Mouse (Mus musculus) central nervous system, embryonic 18 days (tissue): ENCODE results near the gene Avpr2. TPM values are rescaled to one million over a fixed set of nuclear protein-coding genes. Genes with fewer than 3 reads are reported as not detected.

Experiments used
- polyA plus RNA-seq: library from polyadenylated mRNA; depleted of rRNA; stranded (reverse); fragments of >200 nt; gene quantifications from 2 replicates; pipeline ENCODE4 v1.2.3, GENCODE M21; 2012; rRNA removed

Gene Avpr2
- polyA plus RNA-seq: not detected in 2 replicates

GRCm38 (mm10) chrX:73891551-73892152 is at the start of gene Avpr2:
Gene Avpr2, plus strand, starts transcription at chrX:73892102.

GRCm38 (mm10) chrX:73895719-73896118 is 3.8 kb downstream of the Avpr2 start, which contains the start of gene L1cam:
Gene L1cam, minus strand, starts transcription at chrX:73896105.

GRCm38 (mm10) chrX:73921823-73922549 is 30.1 kb downstream of the Avpr2 start, which contains the start of the genes Arhgap4 and Naa10:
Gene Arhgap4, minus strand, starts transcription at chrX:73921870.
Gene Naa10, minus strand, starts transcription at chrX:73921944.

GRCm38 (mm10) chrX:73930402-73931062 is 38.6 kb downstream of the Avpr2 start, which contains the start of gene Renbp:
Gene Renbp, minus strand, starts transcription at chrX:73930850.

Other genes starting within 250 kb of the Avpr2 start
- gene Pnck, start 232.0 kb upstream of the Avpr2 start, polyA plus RNA-seq: 226 and 244 TPM in 2 replicates
- 62.3 and 69.2 TPM in 2 replicates for gene Slc6a8, start 219.0 kb upstream of the Avpr2 start, polyA plus RNA-seq
- gene Bcap31, start 175.9 kb upstream of the Avpr2 start, polyA plus RNA-seq: 53.9 and 62.7 TPM in 2 replicates
- 16.0 and 17.5 TPM in 2 replicates for gene Abcd1, start 175.5 kb upstream of the Avpr2 start, polyA plus RNA-seq
- 0.95 and 1.9 TPM in 2 replicates for gene Plxnb3, start 135.0 kb upstream of the Avpr2 start, polyA plus RNA-seq
- gene Srpk3, start 117.7 kb upstream of the Avpr2 start, polyA plus RNA-seq: 0.61 and 4.7 TPM in 2 replicates
- 431 and 464 TPM in 2 replicates for gene Idh3g, start 105.2 kb upstream of the Avpr2 start, polyA plus RNA-seq
- gene Ssr4, start 105.1 kb upstream of the Avpr2 start, polyA plus RNA-seq: 161 and 178 TPM in 2 replicates
- gene Pdzd4, start 67.1 kb upstream of the Avpr2 start, polyA plus RNA-seq: 133 and 139 TPM in 2 replicates
- 241 and 245 TPM in 2 replicates for gene L1cam, start 4.0 kb downstream of the Avpr2 start, polyA plus RNA-seq
- gene Arhgap4, start 29.8 kb downstream of the Avpr2 start, polyA plus RNA-seq: 6.3 and 7.0 TPM in 2 replicates
- gene Naa10, start 29.8 kb downstream of the Avpr2 start, polyA plus RNA-seq: 84.7 and 88.1 TPM in 2 replicates
- gene Renbp, start 38.7 kb downstream of the Avpr2 start, polyA plus RNA-seq: 7.3 and 9.4 TPM in 2 replicates
- gene Hcfc1, start 74.3 kb downstream of the Avpr2 start, polyA plus RNA-seq: 39.8 and 40.1 TPM in 2 replicates
- 64.0 and 65.2 TPM in 2 replicates for gene Irak1, start 131.8 kb downstream of the Avpr2 start, polyA plus RNA-seq
- gene Opn1mw, start 235.4 kb downstream of the Avpr2 start, polyA plus RNA-seq: 0.06 TPM in 1 of 2 replicates, not detected in the other
- 26.2 and 26.9 TPM in 2 replicates for gene Mecp2, start 243.3 kb downstream of the Avpr2 start, polyA plus RNA-seq